Mouse (Mus musculus): ENCODE results near the gene Arpc4. TPM values are rescaled to one million over a fixed set of nuclear protein-coding genes. Genes with fewer than 3 reads are reported as not detected.
A peak's percentile ranks its signal among the peaks of the same experiment; 100 is the strongest.

Arpc4 gene
- polyA plus RNA-seq, 1 experiment from 2014 or later, result 327 TPM

GRCm38 (mm10) chr6:113344321-113344720 lies 33.6 kb upstream of the Arpc4 start:
- no peak overlapping the region for H3K27ac ChIP-seq
- 0 out of 2 replicates have a peak, but pooled peaks cover 7% of the 10 kb centered on the region for H3K36me3 ChIP-seq (replicated peaks)
- peaks cover 21% of the 10 kb centered on the region for H3K4me1 ChIP-seq
- no peak overlapping the region for H3K4me3 ChIP-seq (replicated peaks)
- ATAC-seq (ENCODE audit: low FRiP score), result no peak
- H3K9ac ChIP-seq, result peak overlapping the region; percentile 85; the same call in 1 of the 2 replicates
- peaks cover 6% of the 10 kb centered on the region; the same call in 1 of the 2 replicates for H3K27me3 ChIP-seq
- H3K9me3 ChIP-seq, result no peaks in the 10 kb centered on the region
- 65% methylated on average over 2 of the region's 2 CpGs for WGBS
- peak overlapping the region; percentile 83; the same call in 1 of the 2 replicates for H3K4me2 ChIP-seq

- Histone ChIP-seq H3K27me3 (peaks cover 6% of the 10 kb centered on the region; the same call in 1 of the 2 replicates), H3K36me3 (replicated peaks) (no peaks in the 10 kb centered on the region), H3K9me3 (no peaks in the 10 kb centered on the region), H3K4me3 (replicated peaks) (no peak overlapping the region), H3K4me1 (peaks cover 21% of the 10 kb centered on the region), H3K27ac (no peak overlapping the region), H3K9ac (no peak overlapping the region), H3K4me2 (no peak overlapping the region)
- no peak for ATAC-seq (ENCODE audit: low FRiP score)
- WGBS, result 75% methylated on average over 4 of the region's 4 CpGs
Observed at GRCm38 (mm10) chr6:113346897-113347296, 31.0 kb upstream of the Arpc4 start.

DNA sequence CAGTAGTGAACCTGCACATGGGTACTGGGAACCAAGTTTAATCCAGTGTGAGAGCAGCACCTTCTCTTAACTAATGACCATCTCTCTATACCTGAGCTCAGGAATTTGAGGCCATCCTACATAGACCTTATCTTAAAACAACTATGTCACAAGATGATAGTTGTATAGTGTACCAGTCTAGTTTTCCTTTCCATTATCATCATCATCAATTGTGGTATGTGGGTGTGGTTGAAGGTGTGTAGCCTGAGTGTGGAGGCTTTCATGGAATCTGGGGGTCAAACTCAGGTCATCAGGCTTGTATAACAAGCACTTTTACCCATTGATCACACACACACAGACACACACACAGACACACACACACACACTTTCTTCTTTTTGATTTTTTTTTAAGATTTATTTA lies 27.4 kb upstream of the Arpc4 start:
- no peaks in the 10 kb centered on the region for H3K9me3 ChIP-seq
- no peaks in the 10 kb centered on the region for H3K36me3 ChIP-seq (replicated peaks)
- no peak overlapping the region for H3K4me2 ChIP-seq
- no peaks in the 10 kb centered on the region for H3K4me1 ChIP-seq
- H3K27ac ChIP-seq, result no peak overlapping the region
- ATAC-seq (ENCODE audit: low FRiP score), result no peak
- no peak overlapping the region for H3K4me3 ChIP-seq (replicated peaks)
- H3K9ac ChIP-seq, result no peak overlapping the region
- no peaks in the 10 kb centered on the region for H3K27me3 ChIP-seq

GRCm38 (mm10) chr6:113351161-113351560 lies 26.8 kb upstream of the Arpc4 start:
- H3K27ac ChIP-seq, result no peak overlapping the region
- H3K9me3 ChIP-seq, result no peaks in the 10 kb centered on the region
- no peak for ATAC-seq (ENCODE audit: low FRiP score)
- H3K4me2 ChIP-seq, result no peak overlapping the region
- H3K9ac ChIP-seq, result no peak overlapping the region
- WGBS, result 82% methylated on average over 1 of the region's 1 CpGs
- no peaks in the 10 kb centered on the region for H3K4me1 ChIP-seq
- H3K27me3 ChIP-seq, result no peaks in the 10 kb centered on the region
- no peak overlapping the region for H3K4me3 ChIP-seq (replicated peaks)
- no peaks in the 10 kb centered on the region for H3K36me3 ChIP-seq (replicated peaks)

DNA sequence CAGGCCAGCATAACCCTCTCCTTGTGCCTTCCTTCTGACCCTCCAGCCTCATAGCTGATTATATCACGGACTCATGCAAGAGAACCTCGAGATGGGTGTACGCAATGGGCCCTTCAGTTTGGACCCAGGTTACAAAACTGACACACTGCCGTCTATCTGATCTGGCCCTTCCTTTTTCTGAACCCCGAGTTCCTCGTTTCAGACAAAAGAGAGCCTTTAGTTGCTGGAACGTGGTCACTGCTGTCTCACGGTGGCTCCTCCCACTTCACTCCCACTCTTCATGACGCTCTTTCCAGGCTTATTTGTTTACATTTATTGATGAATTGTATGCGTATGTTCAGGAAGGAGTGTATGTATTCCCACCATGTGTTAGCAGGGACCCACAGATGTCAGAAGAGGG lies 26.3 kb upstream of the Arpc4 start:
- no peaks in the 10 kb centered on the region for H3K4me1 ChIP-seq

GRCm38 (mm10) chr6:113352820-113353219 lies 25.1 kb upstream of the Arpc4 start:
- whole genome bisulfite sequencing, result 79% methylated on average over 3 of the region's 3 CpGs
- no peak overlapping the region for H3K4me3 ChIP-seq (replicated peaks)
- H3K9me3 ChIP-seq, result no peaks in the 10 kb centered on the region
- no peak overlapping the region for H3K9ac ChIP-seq
- no peak for ATAC-seq (ENCODE audit: low FRiP score)
- H3K4me2 ChIP-seq, result no peak overlapping the region
- no peaks in the 10 kb centered on the region for H3K36me3 ChIP-seq (replicated peaks)
- no peaks in the 10 kb centered on the region for H3K4me1 ChIP-seq
- no peak overlapping the region for H3K27ac ChIP-seq
- no peaks in the 10 kb centered on the region for H3K27me3 ChIP-seq

More for the DNA sequence above, 26.3 kb upstream of the Arpc4 start:
- ATAC-seq (ENCODE audit: low FRiP score), result no peak
- Histone ChIP-seq H3K27me3 (no peaks in the 10 kb centered on the region), H3K9ac (no peak overlapping the region), H3K27ac (no peak overlapping the region), H3K4me2 (no peak overlapping the region), H3K36me3 (replicated peaks) (no peaks in the 10 kb centered on the region), H3K4me3 (replicated peaks) (no peak overlapping the region), H3K9me3 (no peaks in the 10 kb centered on the region)
- WGBS, result 62% methylated on average over 10 of the region's 10 CpGs

DNA sequence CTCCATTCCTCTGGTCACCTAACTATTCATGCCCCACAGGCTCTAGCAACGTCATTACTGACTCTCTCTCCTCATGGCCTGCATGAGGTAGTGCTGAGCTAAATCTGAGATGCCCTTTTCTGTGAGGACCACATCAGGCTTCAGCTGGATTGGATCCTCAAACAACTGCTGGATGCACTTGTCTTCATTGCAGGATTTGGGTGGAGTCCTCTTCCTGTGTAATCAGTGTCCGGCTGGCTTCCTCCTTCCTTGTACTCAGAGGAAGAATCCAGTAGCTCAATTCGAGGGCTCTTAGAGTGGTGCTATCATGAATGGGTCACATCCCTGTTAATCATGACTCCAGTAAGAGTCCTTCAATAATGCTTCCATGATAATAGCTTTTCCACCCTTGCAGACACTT lies 24.2 kb upstream of the Arpc4 start:
- H3K4me1 ChIP-seq, result no peaks in the 10 kb centered on the region
- 73% methylated on average over 3 of the region's 3 CpGs for WGBS
- no peak overlapping the region for H3K9ac ChIP-seq
- H3K4me2 ChIP-seq, result no peak overlapping the region
- ATAC-seq (ENCODE audit: low FRiP score), result no peak
- H3K36me3 ChIP-seq (replicated peaks), result no peaks in the 10 kb centered on the region
- H3K27ac ChIP-seq, result no peak overlapping the region
- no peaks in the 10 kb centered on the region for H3K27me3 ChIP-seq
- no peaks in the 10 kb centered on the region for H3K9me3 ChIP-seq
- no peak overlapping the region for H3K4me3 ChIP-seq (replicated peaks)

GRCm38 (mm10) chr6:113361476-113361875 lies 16.4 kb upstream of the Arpc4 start:
- 82% methylated on average over 4 of the region's 4 CpGs for WGBS
- H3K4me1 ChIP-seq, result no peaks in the 10 kb centered on the region
- no peak for ATAC-seq (ENCODE audit: low FRiP score)
- no peak overlapping the region for H3K27ac ChIP-seq
- no peak overlapping the region for H3K4me2 ChIP-seq
- H3K27me3 ChIP-seq, result no peaks in the 10 kb centered on the region
- H3K36me3 ChIP-seq (replicated peaks), result peaks cover 4% of the 10 kb centered on the region
- no peak overlapping the region for H3K9ac ChIP-seq
- no peaks in the 10 kb centered on the region for H3K9me3 ChIP-seq
- H3K4me3 ChIP-seq (replicated peaks), result no peak overlapping the region

GRCm38 (mm10) chr6:113362241-113362640 lies 15.7 kb upstream of the Arpc4 start:
- no peak overlapping the region for H3K4me2 ChIP-seq
- no peaks in the 10 kb centered on the region for H3K27me3 ChIP-seq
- H3K27ac ChIP-seq, result no peak overlapping the region
- H3K4me3 ChIP-seq (replicated peaks), result no peak overlapping the region
- H3K9ac ChIP-seq, result no peak overlapping the region
- no peaks in the 10 kb centered on the region for H3K9me3 ChIP-seq
- H3K4me1 ChIP-seq, result no peaks in the 10 kb centered on the region
- ATAC-seq (ENCODE audit: low FRiP score), result no peak
- WGBS, result 100% methylated on average over 1 of the region's 1 CpGs
- peaks cover 12% of the 10 kb centered on the region for H3K36me3 ChIP-seq (replicated peaks)

DNA sequence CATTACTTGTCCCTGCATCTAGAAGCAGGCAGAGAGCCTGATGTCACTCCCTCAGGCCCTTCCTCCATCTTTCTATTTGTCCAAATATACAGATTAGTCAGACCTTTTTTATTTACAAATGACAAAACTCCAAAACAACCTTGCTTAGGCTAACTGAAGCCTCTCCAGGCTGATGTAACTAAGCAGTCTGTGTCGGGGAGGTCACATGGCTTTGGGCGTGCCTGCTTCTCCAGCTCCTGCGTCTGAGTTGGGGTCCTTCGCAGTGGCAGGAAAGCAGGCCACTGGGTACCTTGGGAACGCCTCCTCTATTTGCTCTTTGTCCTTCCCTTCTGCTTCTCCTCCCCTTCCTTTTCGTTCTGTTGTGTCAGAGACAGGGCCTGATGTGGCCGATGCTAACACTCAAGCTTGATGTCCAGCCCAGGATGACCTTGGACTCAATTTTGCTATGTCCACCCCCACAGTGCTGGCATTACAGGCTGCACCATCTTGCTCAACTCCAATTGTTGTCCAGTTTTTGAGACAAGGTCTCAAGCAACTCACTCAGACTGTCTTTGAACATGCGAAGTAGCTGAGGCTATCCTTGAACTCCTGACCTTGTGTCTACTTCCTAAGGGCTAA lies 13.3 kb upstream of the Arpc4 start:
- 69% methylated on average over 8 of the region's 8 CpGs for WGBS
- no peaks in the 10 kb centered on the region for H3K9me3 ChIP-seq
- H3K9ac ChIP-seq, result no peak overlapping the region
- no peak overlapping the region for H3K4me3 ChIP-seq (replicated peaks)
- no peak for ATAC-seq (ENCODE audit: low FRiP score)
- no peaks in the 10 kb centered on the region for H3K4me1 ChIP-seq
- H3K36me3 ChIP-seq (replicated peaks), result peaks cover 31% of the 10 kb centered on the region
- no peaks in the 10 kb centered on the region for H3K27me3 ChIP-seq
- H3K27ac ChIP-seq, result no peak overlapping the region
- no peak overlapping the region for H3K4me2 ChIP-seq

DNA sequence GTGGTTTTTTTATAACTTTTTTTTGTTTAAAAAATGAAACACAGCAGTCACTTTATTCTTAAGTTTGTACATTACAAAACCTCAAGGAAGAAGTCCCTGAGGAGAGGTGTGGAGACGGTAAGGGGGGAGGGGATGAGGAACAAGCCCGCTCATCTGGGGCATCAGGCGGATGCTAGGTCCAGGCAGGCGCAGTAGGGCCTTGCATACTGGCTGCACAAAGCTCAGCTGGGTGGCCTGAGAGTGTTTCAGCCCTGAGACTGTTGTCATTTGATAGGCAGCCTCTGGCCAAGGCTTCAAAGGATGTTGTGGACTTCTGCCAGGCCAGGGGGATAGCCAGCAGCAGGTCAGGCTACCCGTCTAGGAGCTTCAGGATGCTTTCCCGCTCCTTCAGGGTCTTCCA lies 11.3 kb upstream of the Arpc4 start:
- H3K9ac ChIP-seq, result no peak overlapping the region
- H3K4me1 ChIP-seq, result no peaks in the 10 kb centered on the region
- no peak overlapping the region for H3K4me2 ChIP-seq
- H3K27ac ChIP-seq, result no peak overlapping the region
- H3K4me3 ChIP-seq (replicated peaks), result no peak overlapping the region
- no peak for ATAC-seq (ENCODE audit: low FRiP score)
- H3K9me3 ChIP-seq, result no peaks in the 10 kb centered on the region
- 92% methylated on average over 6 of the region's 6 CpGs for WGBS
- peaks cover 51% of the 10 kb centered on the region for H3K36me3 ChIP-seq (replicated peaks)
- no peaks in the 10 kb centered on the region for H3K27me3 ChIP-seq

DNA sequence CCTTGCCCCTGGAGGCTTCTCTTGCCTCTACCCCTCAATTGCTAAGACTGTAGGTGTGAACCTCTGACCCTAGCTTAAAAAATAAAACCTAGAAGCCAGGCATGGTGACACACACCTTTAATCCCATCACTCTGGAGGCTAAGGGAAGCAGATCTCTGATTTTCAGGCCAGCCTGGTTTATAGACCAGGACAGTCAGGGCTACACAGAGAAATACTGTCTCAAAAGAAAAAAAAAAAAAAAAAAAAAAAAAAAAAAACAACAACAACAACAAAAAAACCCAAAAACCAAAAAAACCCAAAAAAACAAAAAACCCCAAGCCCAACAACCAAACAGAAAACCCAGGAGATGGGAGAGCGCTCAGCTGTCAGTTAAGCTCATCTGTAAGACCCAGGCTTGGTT lies 10.3 kb upstream of the Arpc4 start:
- WGBS, result 100% methylated on average over 1 of the region's 1 CpGs
- ATAC-seq (ENCODE audit: low FRiP score), result no peak
- Histone ChIP-seq H3K9me3 (no peaks in the 10 kb centered on the region), H3K27ac (no peak overlapping the region), H3K4me3 (replicated peaks) (no peak overlapping the region), H3K36me3 (replicated peaks) (peaks cover 60% of the 10 kb centered on the region), H3K4me2 (no peak overlapping the region), H3K9ac (no peak overlapping the region), H3K4me1 (no peaks in the 10 kb centered on the region), H3K27me3 (no peaks in the 10 kb centered on the region)

DNA sequence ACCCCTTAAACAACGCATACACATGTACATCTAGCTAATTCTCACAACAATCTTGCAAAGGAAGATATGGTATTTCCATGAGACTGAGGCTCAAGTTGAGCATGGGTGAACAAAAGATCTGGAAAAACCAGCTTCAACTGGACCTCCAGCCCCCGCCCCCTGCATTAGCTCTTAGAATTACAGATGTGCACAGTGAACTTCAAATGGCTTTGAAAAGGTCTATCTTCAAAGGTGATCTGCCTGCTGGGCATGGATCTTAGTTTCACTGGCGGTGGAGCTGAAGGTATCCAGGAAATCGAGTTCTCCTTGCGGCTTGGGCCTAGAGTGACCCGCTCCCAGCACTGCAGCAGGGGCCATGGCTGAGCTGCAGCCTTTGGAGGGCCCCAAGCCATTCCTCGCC lies 9.8 kb upstream of the Arpc4 start:
- no peaks in the 10 kb centered on the region for H3K27me3 ChIP-seq
- no peak overlapping the region for H3K27ac ChIP-seq
- WGBS, result 90% methylated on average over 7 of the region's 7 CpGs
- H3K4me3 ChIP-seq (replicated peaks), result no peak overlapping the region
- no peak overlapping the region for H3K4me2 ChIP-seq
- peaks cover 66% of the 10 kb centered on the region for H3K36me3 ChIP-seq (replicated peaks)
- H3K9ac ChIP-seq, result no peak overlapping the region
- no peaks in the 10 kb centered on the region for H3K4me1 ChIP-seq
- H3K9me3 ChIP-seq, result no peaks in the 10 kb centered on the region
- ATAC-seq (ENCODE audit: low FRiP score), result no peak

All from forebrain, embryonic 12.5 days (tissue).